Mouse (Mus musculus): Measurements from ENCODE around the gene Fancd2os. TPM values are rescaled to one million over a fixed set of nuclear protein-coding genes. Genes with fewer than 3 reads are reported as not detected.

The Fancd2os gene
- polyA plus RNA-seq, 1 experiment from 2014 or later, result not detected

Other genes starting within 250 kb of the Fancd2os start
- gene Tada3, start 222.8 kb downstream of the Fancd2os start, polyA plus RNA-seq (2014; fragmentation: Nextera tagmentation; extraction: Ambion mirVana), result 68.2 and 83.2 TPM in 2 replicates
- 265 and 270 TPM in 2 replicates for gene Arpc4, start 222.6 kb downstream of the Fancd2os start, polyA plus RNA-seq (2014; fragmentation: Nextera tagmentation; extraction: Ambion mirVana)
- gene Ttll3, start 211.5 kb downstream of the Fancd2os start, polyA plus RNA-seq (2014; fragmentation: Nextera tagmentation; extraction: Ambion mirVana), result 2.5 and 5.0 TPM in 2 replicates
- 15.8 and 19.8 TPM in 2 replicates for gene Rpusd3, start 181.4 kb downstream of the Fancd2os start, polyA plus RNA-seq (2014; fragmentation: Nextera tagmentation; extraction: Ambion mirVana)
- gene Cidec, start 165.0 kb downstream of the Fancd2os start, polyA plus RNA-seq (2014; fragmentation: Nextera tagmentation; extraction: Ambion mirVana), result not detected in 2 replicates
- gene Jagn1, start 158.1 kb downstream of the Fancd2os start, polyA plus RNA-seq (2014; fragmentation: Nextera tagmentation; extraction: Ambion mirVana), result 88.0 and 94.4 TPM in 2 replicates
- gene Il17re, start 142.2 kb downstream of the Fancd2os start, polyA plus RNA-seq (2014; fragmentation: Nextera tagmentation; extraction: Ambion mirVana), result not detected in 2 replicates
- 1.3 and 2.0 TPM in 2 replicates for gene Il17rc, start 129.3 kb downstream of the Fancd2os start, polyA plus RNA-seq (2014; fragmentation: Nextera tagmentation; extraction: Ambion mirVana)
- gene Creld1, start 117.4 kb downstream of the Fancd2os start, polyA plus RNA-seq (2014; fragmentation: Nextera tagmentation; extraction: Ambion mirVana), result 37.2 and 49.4 TPM in 2 replicates
- gene Prrt3, start 98.8 kb downstream of the Fancd2os start, polyA plus RNA-seq (2014; fragmentation: Nextera tagmentation; extraction: Ambion mirVana), result 3.2 and 5.4 TPM in 2 replicates
- 101 and 108 TPM in 2 replicates for gene Emc3, start 69.1 kb downstream of the Fancd2os start, polyA plus RNA-seq (2014; fragmentation: Nextera tagmentation; extraction: Ambion mirVana)
- 4.3 and 5.8 TPM in 2 replicates for gene Fancd2, start 69.0 kb downstream of the Fancd2os start, polyA plus RNA-seq (2014; fragmentation: Nextera tagmentation; extraction: Ambion mirVana)
- gene Brk1, start 4.1 kb upstream of the Fancd2os start, polyA plus RNA-seq (2014; fragmentation: Nextera tagmentation; extraction: Ambion mirVana), result 280 and 307 TPM in 2 replicates
- gene Vhl, start 23.2 kb upstream of the Fancd2os start, polyA plus RNA-seq (2014; fragmentation: Nextera tagmentation; extraction: Ambion mirVana), result 90.3 and 97.1 TPM in 2 replicates
- 0.68 and 0.90 TPM in 2 replicates for gene Irak2, start 37.8 kb upstream of the Fancd2os start, polyA plus RNA-seq (2014; fragmentation: Nextera tagmentation; extraction: Ambion mirVana)
- gene Tatdn2, start 96.3 kb upstream of the Fancd2os start, polyA plus RNA-seq (2014; fragmentation: Nextera tagmentation; extraction: Ambion mirVana), result 1.1 and 1.6 TPM in 2 replicates
- 0.54 and 0.66 TPM in 2 replicates for gene Ghrl, start 119.2 kb upstream of the Fancd2os start, polyA plus RNA-seq (2014; fragmentation: Nextera tagmentation; extraction: Ambion mirVana)
- gene Sec13, start 140.0 kb upstream of the Fancd2os start, polyA plus RNA-seq (2014; fragmentation: Nextera tagmentation; extraction: Ambion mirVana), result 288 and 299 TPM in 2 replicates